Mouse (Mus musculus) hindbrain, embryonic 11.5 days (tissue): Measurements from ENCODE around the gene Trim71. TPM values are rescaled to one million over a fixed set of nuclear protein-coding genes. Genes with fewer than 3 reads are reported as not detected.
"Not testable (repeated sequence)": the region's sequence is repeated elsewhere in the genome, so short reads cannot be mapped to it uniquely, and the experiment has no call there.

Experiments
- ATAC-seq: fragments of 200-750 bp; cut with Nextera tagmentation; 2 replicates; pipeline ENCODE4 v1.8.0; 2017; ENCODE audit warnings: mild to moderate bottlenecking, moderate TSS enrichment, moderate library complexity; ENCODE audit not compliant: low FRiP score
- DNase-seq: peaks from one replicate; pipeline ENCODE4 v3.0.0-alpha.2; 2015; ENCODE audit warnings: low spot score
- H3K27ac ChIP-seq: fragments of 300-500 bp; sonication (generic); 2 replicates; pipeline ENCODE4 v1.5.1; 2014; ENCODE audit warnings: mild to moderate bottlenecking, low read depth, low read length
- H3K27me3 ChIP-seq: fragments of 300-500 bp; sonication (generic); 2 replicates; pipeline ENCODE4 v1.6.1; 2014; ENCODE audit warnings: mild to moderate bottlenecking, low read length, moderate library complexity, mixed read lengths; ENCODE audit not compliant: control insufficient read depth, insufficient read depth
- H3K36me3 ChIP-seq: fragments of 300-500 bp; sonication (generic); 2 replicates; pipeline ENCODE4 v1.6.1; 2014; ENCODE audit warnings: mild to moderate bottlenecking, low read length, moderate library complexity, mixed read lengths; ENCODE audit not compliant: control insufficient read depth, insufficient read depth
- H3K4me1 ChIP-seq: fragments of 300-500 bp; sonication (generic); replicated peaks from 2 replicates; pipeline ENCODE4 v1.6.1; 2014; ENCODE audit warnings: low read length, mixed read lengths; ENCODE audit not compliant: control insufficient read depth, insufficient read depth
- H3K4me2 ChIP-seq: fragments of 300-500 bp; sonication (generic); replicated peaks from 2 replicates; pipeline ENCODE4 v1.6.1; 2014; ENCODE audit warnings: mild to moderate bottlenecking, low read depth, low read length
- H3K4me3 ChIP-seq: fragments of 300-500 bp; sonication (generic); 2 replicates; pipeline ENCODE4 v1.5.1; 2014; ENCODE audit warnings: low read depth, low read length
- H3K9ac ChIP-seq: fragments of 300-500 bp; sonication (generic); 2 replicates; pipeline ENCODE4 v1.6.1; 2014; ENCODE audit warnings: low read depth, low read length
- H3K9me3 ChIP-seq: fragments of 300-500 bp; sonication (generic); 2 replicates; pipeline ENCODE4 v1.6.1; 2016; ENCODE audit warnings: low read length; ENCODE audit not compliant: control insufficient read depth
- WGBS: fragments of 180-500 bp; shearing (Covaris S2); extraction: QIAGEN DNeasy Blood & Tissue Kit; methylation state at CpG from one replicate; pipeline ENCODE4 v1.1.7; 2014; 5-methylcytosine and 5-hydroxymethylcytosine counted together
- polyA plus RNA-seq: library from polyadenylated mRNA; unstranded; fragments of >200 nt; fragmentation: Nextera tagmentation; extraction: Ambion mirVana; gene quantifications from 2 replicates; pipeline ENCODE4 v1.2.1, GENCODE M21; 2014

The Trim71 gene
- polyA plus RNA-seq, 1 experiment from 2014 or later: 2.7 TPM

DNA sequence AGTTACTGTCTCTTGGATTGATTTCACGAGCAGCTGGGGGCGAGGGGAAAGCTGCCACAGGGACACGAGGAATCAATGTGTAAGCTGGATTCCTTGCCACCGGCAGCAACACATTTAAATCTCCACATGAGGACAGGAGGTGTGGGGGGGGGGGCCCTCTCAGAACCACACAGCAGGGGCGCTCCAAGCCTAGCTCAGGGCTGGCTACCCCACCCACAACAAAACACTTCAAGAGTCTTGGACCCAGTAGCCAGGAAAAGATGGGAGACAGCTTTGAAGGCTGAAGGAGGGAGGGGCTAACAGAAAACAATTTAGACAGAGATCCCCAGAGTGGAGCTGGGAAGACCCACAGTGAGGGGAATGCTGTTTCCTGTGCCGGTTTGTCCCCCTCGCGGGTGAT, 38.3 kb downstream of the Trim71 start:
- WGBS: 4% methylated on average over 8 of the region's 8 CpGs
- no peak overlapping the region for H3K4me2 ChIP-seq
- ATAC-seq (peak; percentile 27; the same call in 1 of the 2 replicates), DNase-seq (no peak)
- H3K9me3 ChIP-seq: no peaks in the 10 kb centered on the region
- H3K9ac ChIP-seq: no peak overlapping the region
- no peak overlapping the region for H3K4me3 ChIP-seq
- peaks cover 13% of the 10 kb centered on the region for H3K4me1 ChIP-seq
- no peaks in the 10 kb centered on the region for H3K27me3 ChIP-seq
- H3K27ac ChIP-seq: peak overlapping the region; percentile 48; the same call in 1 of the 2 replicates
- no peaks in the 10 kb centered on the region for H3K36me3 ChIP-seq

- 91% methylated on average over 12 of the region's 15 CpGs for WGBS
- H3K4me2 ChIP-seq: no peak overlapping the region
- no peak overlapping the region for H3K27ac ChIP-seq
- no peaks in the 10 kb centered on the region for H3K27me3 ChIP-seq
- no peak for DNase-seq
- no peak overlapping the region for H3K4me3 ChIP-seq
- ATAC-seq: no peak
- no peaks in the 10 kb centered on the region for H3K36me3 ChIP-seq
- no peak overlapping the region for H3K9ac ChIP-seq
- H3K4me1 ChIP-seq: peaks cover 13% of the 10 kb centered on the region
- no peaks in the 10 kb centered on the region for H3K9me3 ChIP-seq
Measured at GRCm38 (mm10) chr9:114525073-114525633, 39.0 kb downstream of the Trim71 start.

DNA sequence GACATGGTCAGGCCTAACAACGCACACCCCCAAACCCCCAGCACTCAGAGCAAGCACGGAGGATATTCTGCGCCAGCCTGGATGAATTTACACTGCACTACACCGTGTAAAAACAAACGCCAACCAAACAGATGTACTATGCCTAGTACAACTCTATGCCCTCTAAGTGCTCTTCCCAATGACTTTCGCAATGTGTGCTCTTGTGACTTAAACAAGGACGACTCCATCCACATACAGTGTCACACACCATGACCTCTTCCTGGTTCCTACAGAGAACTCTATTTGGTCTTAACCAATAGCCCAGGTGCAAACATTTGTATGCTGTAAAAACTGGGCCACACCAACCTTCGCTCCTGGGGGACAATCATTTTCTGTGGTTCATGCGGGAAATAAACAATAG, 41.7 kb downstream of the Trim71 start:
- H3K9ac ChIP-seq: no peak overlapping the region
- no peaks in the 10 kb centered on the region for H3K9me3 ChIP-seq
- H3K36me3 ChIP-seq: no peaks in the 10 kb centered on the region
- no peak overlapping the region for H3K4me2 ChIP-seq
- 90% methylated on average over 9 of the region's 9 CpGs for WGBS
- H3K27ac ChIP-seq: no peak overlapping the region
- no peak overlapping the region for H3K4me3 ChIP-seq
- H3K4me1 ChIP-seq: peaks cover 11% of the 10 kb centered on the region
- H3K27me3 ChIP-seq: no peaks in the 10 kb centered on the region
- no peak for ATAC-seq
- no peak for DNase-seq

GRCm38 (mm10) chr9:114522041-114522440, 42.1 kb downstream of the Trim71 start:
- WGBS: 65% methylated on average over 5 of the region's 5 CpGs
- Histone ChIP-seq H3K4me1 (peaks cover 11% of the 10 kb centered on the region), H3K4me3 (no peak overlapping the region), H3K27ac (no peak overlapping the region), H3K27me3 (no peaks in the 10 kb centered on the region), H3K9ac (no peak overlapping the region), H3K36me3 (no peaks in the 10 kb centered on the region), H3K9me3 (no peaks in the 10 kb centered on the region), H3K4me2 (no peak overlapping the region)
- ATAC-seq (no peak), DNase-seq (no peak)

DNA sequence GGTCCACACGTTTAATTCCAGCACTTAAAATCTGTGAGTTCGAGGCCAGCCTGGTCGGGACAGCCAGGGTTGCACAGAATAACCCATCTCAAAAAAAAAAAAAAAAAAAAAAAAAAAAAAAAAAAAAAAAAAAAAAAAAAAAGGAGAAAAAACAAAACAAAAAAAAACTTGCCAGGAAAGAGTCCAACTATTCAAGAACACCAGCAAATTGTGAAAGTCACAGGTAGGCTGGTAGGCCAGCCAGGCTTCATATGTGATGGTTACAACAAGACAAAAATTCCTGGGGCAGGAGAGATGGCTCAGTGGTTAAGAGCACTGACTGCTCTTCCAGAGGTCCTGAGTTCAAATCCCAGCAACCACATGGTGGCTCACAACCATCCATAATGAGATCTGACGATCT, 43.6 kb downstream of the Trim71 start:
- not testable (repeated sequence) for H3K27me3 ChIP-seq, DNase-seq, ATAC-seq, H3K27ac ChIP-seq, H3K9ac ChIP-seq, H3K4me2 ChIP-seq, H3K4me3 ChIP-seq, H3K9me3 ChIP-seq, H3K4me1 ChIP-seq, H3K36me3 ChIP-seq
- 74% methylated on average over 4 of the region's 4 CpGs for WGBS

- H3K4me2 ChIP-seq: no peak overlapping the region
- H3K4me3 ChIP-seq: no peak overlapping the region
- no peak overlapping the region for H3K9ac ChIP-seq
- DNase-seq: no peak
- WGBS: 73% methylated on average over 9 of the region's 9 CpGs
- H3K27me3 ChIP-seq: no peaks in the 10 kb centered on the region
- no peak overlapping the region for H3K27ac ChIP-seq
- H3K36me3 ChIP-seq: peaks cover 5% of the 10 kb centered on the region
- ATAC-seq: no peak
- H3K4me1 ChIP-seq: no peaks in the 10 kb centered on the region
- peaks cover 4% of the 10 kb centered on the region for H3K9me3 ChIP-seq
Measured at GRCm38 (mm10) chr9:114518812-114519477, 45.2 kb downstream of the Trim71 start.

GRCm38 (mm10) chr9:114517924-114518497, 46.2 kb downstream of the Trim71 start:
- Histone ChIP-seq H3K4me2 (no peak overlapping the region), H3K36me3 (peaks cover 14% of the 10 kb centered on the region), H3K9me3 (peaks cover 13% of the 10 kb centered on the region), H3K4me1 (no peaks in the 10 kb centered on the region), H3K27ac (no peak overlapping the region), H3K27me3 (no peaks in the 10 kb centered on the region), H3K4me3 (no peak overlapping the region), H3K9ac (no peak overlapping the region)
- DNase-seq (no peak), ATAC-seq (no peak)
- 85% methylated on average over 13 of the region's 13 CpGs for WGBS

DNA sequence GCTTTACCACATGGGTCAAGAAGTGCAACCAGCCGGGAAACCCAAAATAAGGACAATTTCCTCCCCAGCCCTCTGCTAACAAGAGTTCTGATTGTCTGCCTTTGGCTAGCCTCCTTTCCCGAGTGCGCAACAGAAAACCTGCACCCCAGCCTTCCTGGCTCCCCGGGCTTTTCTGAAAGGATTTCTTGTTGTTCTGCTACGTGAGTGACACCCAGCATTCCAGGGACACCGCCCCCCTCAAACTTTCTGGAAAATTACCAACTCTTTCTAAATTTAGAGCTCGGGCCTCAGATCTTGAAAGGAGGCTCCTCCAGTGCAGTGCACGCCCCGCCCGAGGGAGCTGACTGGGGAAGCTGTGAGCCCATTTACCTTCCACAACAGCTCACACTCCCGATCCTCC, 48.8 kb downstream of the Trim71 start, which contains the start of gene C130032M10Rik:
Gene C130032M10Rik, plus strand, starts transcription at position 334 of the 400 bp plus-strand sequence.
- H3K36me3 ChIP-seq: peaks cover 31% of the 10 kb centered on the region
- 91% methylated on average over 11 of the region's 11 CpGs for WGBS
- DNase-seq: no peak
- no peak for ATAC-seq
- H3K4me2 ChIP-seq: no peak within 1 kb of the TSS
- no peaks in the 10 kb centered on the region for H3K4me1 ChIP-seq
- no peaks in the 10 kb centered on the region for H3K27me3 ChIP-seq
- peaks cover 23% of the 10 kb centered on the region for H3K9me3 ChIP-seq
- H3K27ac ChIP-seq: no peak within 1 kb of the TSS
- H3K9ac ChIP-seq: no peak within 1 kb of the TSS
- no peak within 1 kb of the TSS for H3K4me3 ChIP-seq

DNA sequence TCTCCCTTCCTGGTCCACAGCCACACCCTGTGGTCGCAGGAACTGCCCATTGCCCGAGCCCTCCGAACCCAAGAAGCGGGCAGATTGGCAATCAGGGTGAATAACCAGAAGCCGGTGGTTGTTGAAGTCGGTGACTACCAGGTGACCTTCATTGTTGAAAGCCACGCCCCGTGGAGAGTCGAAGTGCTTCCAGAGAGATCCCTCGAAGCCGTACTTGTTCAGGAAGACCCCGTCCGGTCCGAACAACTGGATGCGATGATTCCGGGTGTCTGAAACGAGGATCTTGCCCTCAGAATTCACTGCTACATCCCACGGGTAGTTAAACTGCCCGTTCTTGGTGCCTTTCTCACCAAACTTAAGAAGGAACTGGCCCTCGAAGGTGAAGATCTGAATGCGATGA, 51.3 kb downstream of the Trim71 start:
- Histone ChIP-seq H3K27ac (no peak overlapping the region), H3K27me3 (no peaks in the 10 kb centered on the region), H3K4me2 (no peak overlapping the region), H3K4me3 (no peak overlapping the region), H3K36me3 (peaks cover 31% of the 10 kb centered on the region), H3K4me1 (no peaks in the 10 kb centered on the region), H3K9ac (no peak overlapping the region), H3K9me3 (peaks cover 23% of the 10 kb centered on the region)
- ATAC-seq (no peak), DNase-seq (no peak)
- 98% methylated on average over 21 of the region's 21 CpGs for WGBS
